Mouse (Mus musculus): Measurements from ENCODE around the gene Rnf2.

- TF ChIP-seq POLR2A (IDR thresholded peaks at IDR 0.05; ENCODE audit: borderline replicate concordance, extremely low read depth, low read depth, low read length) (no peak), CTCF (IDR thresholded peaks at IDR 0.05; ENCODE audit: insufficient read depth, low read length) (no peak)
These were observed 44.8 kb upstream of the Rnf2 start for GRCm38 (mm10) chr1:151545571-151545970.

Measured in lung, adult 2 months (tissue).